Mouse (Mus musculus) C2C12 (cell line): ENCODE measurements around the gene Hoga1. TPM values are rescaled to one million over a fixed set of nuclear protein-coding genes. Genes with fewer than 3 reads are reported as not detected.

Experiments used
- H3K27me3 ChIP-seq: one replicate; pipeline ENCODE4 v1.6.1; 2011; ENCODE audit not compliant: control insufficient read depth, insufficient read depth, insufficient read length
- H3K36me3 ChIP-seq: one replicate; pipeline ENCODE4 v1.6.1; 2011; ENCODE audit not compliant: control insufficient read depth, insufficient read depth
- H3K4me3 ChIP-seq: one replicate; pipeline ENCODE4 v1.5.1; 2011; ENCODE audit warnings: mild to moderate bottlenecking, control low read depth; ENCODE audit not compliant: poor library complexity, insufficient read depth, severe bottlenecking
- H3K79me2 ChIP-seq: one replicate; pipeline ENCODE4 v1.6.1; 2011; ENCODE audit not compliant: control insufficient read depth, insufficient read depth
- H3K79me3 ChIP-seq: one replicate; pipeline ENCODE4 v1.6.1; 2011; ENCODE audit warnings: low read depth, control low read depth
- H3ac ChIP-seq: one replicate; pipeline ENCODE3; 2011; ENCODE audit warnings: low read depth; ENCODE audit not compliant: control insufficient read depth, insufficient read length
- CEBPB ChIP-seq: IDR thresholded peaks from one replicate; pipeline ENCODE4 v1.6.1; 2011; ENCODE audit warnings: low read depth, mild to moderate bottlenecking, control low read depth, moderate library complexity
- CTCF ChIP-seq: IDR thresholded peaks from one replicate; pipeline ENCODE4 v1.5.1; 2011; ENCODE audit not compliant: control insufficient read depth, insufficient read depth, insufficient read length
- FOSL1 ChIP-seq: IDR thresholded peaks from one replicate; pipeline ENCODE4 v1.8.0; 2011; ENCODE audit warnings: mild to moderate bottlenecking, low read length; ENCODE audit not compliant: poor library complexity, insufficient read depth, severe bottlenecking
- MAX ChIP-seq: IDR thresholded peaks from one replicate; pipeline ENCODE4 v1.6.1; 2011; ENCODE audit warnings: mild to moderate bottlenecking, control low read depth
- MYOD1 ChIP-seq: IDR thresholded peaks from one replicate; pipeline ENCODE4 v1.6.1; 2011; ENCODE audit warnings: low read depth; ENCODE audit not compliant: control insufficient read depth, insufficient read length
- MYOG ChIP-seq: IDR thresholded peaks from one replicate; pipeline ENCODE4 v1.6.1; 2011; ENCODE audit not compliant: control insufficient read depth, insufficient read length; ENCODE audit errors: extremely low read depth
- USF1 ChIP-seq: IDR thresholded peaks from one replicate; pipeline ENCODE4 v1.6.1; 2011; ENCODE audit warnings: low read depth, mild to moderate bottlenecking, control low read depth, moderate library complexity
- polyA plus RNA-seq: library from polyadenylated mRNA; unstranded; fragments of >200 nt; fragmentation: generic; extraction: Trizol; gene quantifications from one replicate; pipeline ENCODE4 v1.2.1, GENCODE M21; 2012; ENCODE audit warnings: missing spikeins

Hoga1 gene
- polyA plus RNA-seq, 1 experiment = 0.30 TPM

DNA sequence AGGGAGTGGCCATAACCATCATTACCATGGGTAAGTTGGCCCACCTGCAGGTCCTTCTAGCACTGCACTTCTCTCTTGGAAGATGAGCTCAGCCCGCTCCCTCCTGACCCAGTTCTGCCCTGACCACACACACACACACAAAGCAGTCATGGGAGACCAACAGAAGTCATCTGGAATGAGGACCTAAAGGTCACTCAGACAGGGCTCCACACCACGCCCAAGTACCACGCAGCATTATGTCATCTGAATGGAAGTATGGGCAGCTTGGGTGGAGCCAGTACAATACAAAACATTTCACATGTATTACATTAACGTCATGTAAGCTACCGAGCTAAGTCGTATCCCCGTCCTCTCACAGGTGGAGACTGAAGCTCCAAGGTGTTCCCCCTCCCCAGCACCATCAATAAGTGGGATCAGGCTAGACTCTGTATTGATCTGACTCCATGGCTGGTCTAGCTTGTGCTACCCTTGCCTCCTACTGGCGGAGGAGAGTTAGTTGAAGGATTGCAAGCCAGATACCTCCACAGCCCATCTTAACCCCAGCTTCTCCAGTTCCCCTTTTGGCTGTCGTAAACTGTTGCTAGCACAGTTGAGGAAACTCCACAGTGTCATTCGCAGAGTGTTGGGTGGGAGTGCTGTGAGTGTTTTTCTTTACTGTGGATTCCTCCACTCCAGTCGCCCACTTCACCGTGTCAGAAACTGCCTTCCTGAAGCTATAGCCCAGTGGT is 44.0 kb upstream of the Hoga1 start:
- Histone ChIP-seq H3K4me3 (no peak overlapping the region), H3ac (no peak overlapping the region), H3K79me3 (peaks cover 76% of the 10 kb centered on the region), H3K36me3 (peaks cover 4% of the 10 kb centered on the region), H3K79me2 (peaks cover 92% of the 10 kb centered on the region), H3K27me3 (no peaks in the 10 kb centered on the region)
- TF ChIP-seq CTCF (no peak), MAX (no peak), MYOG (no peak), FOSL1 (no peak), CEBPB (no peak), USF1 (no peak)

DNA sequence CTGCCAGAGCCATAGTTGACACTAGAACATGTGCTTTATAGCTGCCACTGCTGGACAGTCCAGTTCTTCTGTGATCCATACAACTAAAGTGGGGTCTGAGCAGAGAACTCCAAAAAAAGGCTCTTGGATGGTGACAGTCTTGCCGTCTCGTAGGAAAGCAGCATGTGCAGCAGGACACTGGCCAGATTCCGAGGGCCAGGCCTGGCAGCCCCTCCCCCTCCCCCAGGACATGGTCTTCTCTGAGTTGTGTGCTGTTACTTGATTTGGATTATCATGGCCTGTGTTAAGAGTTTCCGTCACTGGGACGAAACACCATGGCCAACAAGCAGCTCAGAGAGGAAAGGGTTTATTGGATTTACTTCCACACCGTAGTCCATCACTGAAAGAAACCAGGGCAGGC is 41.2 kb upstream of the Hoga1 start:
- no peak overlapping the region for H3K4me3 ChIP-seq
- H3K36me3 ChIP-seq = peaks cover 4% of the 10 kb centered on the region
- H3ac ChIP-seq = no peak overlapping the region
- no peaks in the 10 kb centered on the region for H3K27me3 ChIP-seq
- peaks cover 72% of the 10 kb centered on the region for H3K79me3 ChIP-seq
- peaks cover 99% of the 10 kb centered on the region for H3K79me2 ChIP-seq
- no peak for TF ChIP-seq MYOD1
- TF ChIP-seq USF1 = no peak
- TF ChIP-seq CTCF = no peak
- TF ChIP-seq MYOG = no peak
- no peak for TF ChIP-seq MAX
- no peak for TF ChIP-seq FOSL1
- TF ChIP-seq CEBPB = no peak

DNA sequence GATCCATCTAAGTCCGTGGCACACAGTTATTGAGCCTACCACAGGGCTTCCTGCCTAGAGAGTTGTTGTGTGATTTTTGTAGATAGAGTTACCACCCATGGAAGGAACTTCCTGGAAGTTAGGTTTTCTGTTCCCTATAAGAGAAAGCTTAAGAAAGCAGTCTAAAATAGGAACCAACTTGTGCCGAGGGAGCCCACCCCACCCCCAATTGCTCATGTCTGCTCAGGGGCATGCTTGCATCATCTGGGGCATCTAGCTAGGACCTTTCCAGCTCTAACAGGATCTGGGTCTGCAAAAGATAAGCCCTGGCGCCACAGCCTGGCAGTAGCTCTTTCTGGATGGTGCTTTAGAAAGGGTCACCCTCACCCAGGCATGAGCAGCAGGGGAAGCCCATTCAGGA is 39.8 kb upstream of the Hoga1 start:
- no peak for TF ChIP-seq FOSL1
- TF ChIP-seq CTCF = no peak
- TF ChIP-seq CEBPB = no peak
- TF ChIP-seq MYOG = no peak
- TF ChIP-seq MAX = no peak
- TF ChIP-seq MYOD1 = no peak
- TF ChIP-seq USF1 = no peak
- Histone ChIP-seq H3ac (no peak overlapping the region), H3K4me3 (no peak overlapping the region), H3K79me2 (peaks cover 99% of the 10 kb centered on the region), H3K36me3 (peaks cover 4% of the 10 kb centered on the region), H3K27me3 (no peaks in the 10 kb centered on the region), H3K79me3 (peaks cover 71% of the 10 kb centered on the region)

DNA sequence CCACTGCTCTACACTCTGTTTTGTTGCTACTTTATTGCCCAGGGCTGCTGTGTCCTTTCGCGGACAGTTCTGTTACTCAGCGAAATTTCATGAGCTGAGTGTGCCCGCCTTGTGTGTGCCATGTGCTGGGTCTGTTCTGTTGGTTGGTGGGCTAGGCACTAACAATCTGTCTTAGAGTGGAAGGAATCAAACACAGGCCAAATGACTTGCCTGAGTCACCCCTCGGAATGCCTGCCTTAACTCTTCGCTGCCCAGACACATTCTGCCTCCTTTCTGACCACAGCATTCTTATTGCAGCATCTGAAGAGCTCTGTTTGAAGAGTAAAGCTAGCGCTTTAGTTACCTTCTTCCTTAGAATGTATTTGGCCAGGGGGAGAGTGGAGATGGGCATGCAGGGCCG is 38.8 kb upstream of the Hoga1 start:
- Histone ChIP-seq H3K27me3 (no peaks in the 10 kb centered on the region), H3ac (no peak overlapping the region), H3K4me3 (no peak overlapping the region), H3K79me2 (peaks cover 99% of the 10 kb centered on the region), H3K79me3 (peaks cover 68% of the 10 kb centered on the region), H3K36me3 (peaks cover 6% of the 10 kb centered on the region)
- no peak for TF ChIP-seq USF1
- peak; percentile 79 for TF ChIP-seq MAX
- no peak for TF ChIP-seq FOSL1
- TF ChIP-seq CTCF = no peak
- no peak for TF ChIP-seq CEBPB

DNA sequence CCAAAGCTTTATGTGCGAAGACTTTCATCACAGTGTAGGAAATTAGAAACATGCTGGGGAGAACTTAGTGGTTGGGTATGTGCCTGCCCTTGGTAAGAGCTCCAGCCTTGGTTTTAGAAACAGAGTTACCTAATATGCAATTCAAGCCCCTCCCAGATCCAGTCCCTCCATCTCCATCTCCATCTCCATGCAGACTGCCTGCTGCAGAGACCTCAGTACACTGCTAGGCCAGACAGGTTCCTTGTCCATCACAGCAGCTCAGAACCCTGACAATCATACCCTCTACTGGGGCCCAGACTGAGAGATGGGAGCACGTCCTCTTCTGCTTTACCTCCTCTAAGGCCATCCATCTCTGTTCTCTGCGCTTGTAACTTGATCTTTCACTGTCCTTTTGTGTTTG is 36.8 kb upstream of the Hoga1 start:
- H3K4me3 ChIP-seq = no peak overlapping the region
- H3K79me3 ChIP-seq = peaks cover 54% of the 10 kb centered on the region
- no peak overlapping the region for H3ac ChIP-seq
- peaks cover 4% of the 10 kb centered on the region for H3K36me3 ChIP-seq
- no peaks in the 10 kb centered on the region for H3K27me3 ChIP-seq
- peaks cover 99% of the 10 kb centered on the region for H3K79me2 ChIP-seq
- TF ChIP-seq CTCF (no peak), MYOG (no peak), FOSL1 (no peak), MAX (no peak), USF1 (no peak), MYOD1 (no peak), CEBPB (no peak)
